Mouse (Mus musculus) MEL (cell line): ENCODE measurements at regions not wholly inside any gene's neighbourhood (a gene's known extent, or its start where the extent isn't known, plus 50 kb on each side); places are given as distances from the start of the nearest gene placed in this dataset.

Experiments
- DNase-seq: peaks from one replicate; pipeline ENCODE4 v3.0.0; 2011; ENCODE audit warnings: low read depth, low spot score
- H3K27ac ChIP-seq: 2 replicates; pipeline ENCODE4 v1.5.1; 2012; ENCODE audit warnings: low read depth, mild to moderate bottlenecking, control low read depth, low read length, moderate library complexity; ENCODE audit not compliant: control insufficient read depth
- H3K27me3 ChIP-seq, 2 experiments: fragments of 150-350 bp in 1 of 2; sonication (generic) in 1 of 2; 2 replicates each; pipeline ENCODE4 v1.6.1; 2012; ENCODE audit warnings: low read length in 2 of 2, mild to moderate bottlenecking in 2 of 2, improper control_type of control experiment in 1 of 2, moderate library complexity in 1 of 2; ENCODE audit not compliant: insufficient read depth in 2 of 2, control insufficient read depth in 1 of 2
- H3K36me3 ChIP-seq, 2 experiments: 2 replicates each; pipeline ENCODE4 v1.6.1; 2012 to 2014; ENCODE audit warnings: low read length in 2 of 2, improper control_type of control experiment in 1 of 2, inconsistent platforms in 1 of 2, mild to moderate bottlenecking in 1 of 2; ENCODE audit not compliant: insufficient read depth in 2 of 2, control insufficient read depth in 1 of 2
- H3K4me1 ChIP-seq, 2 experiments: fragments of 150-350 bp in 1 of 2; sonication (generic) in 1 of 2; 2 replicates each; pipeline ENCODE4 v1.6.1; 2012; ENCODE audit warnings: low read length in 2 of 2, improper control_type of control experiment in 1 of 2, mild to moderate bottlenecking in 1 of 2; ENCODE audit not compliant: insufficient read depth in 2 of 2, control insufficient read depth in 1 of 2
- H3K4me3 ChIP-seq, 2 experiments: fragments of 150-350 bp in 1 of 2; sonication (generic) in 1 of 2; 2 replicates each; pipeline ENCODE4 v1.5.1; 2012; ENCODE audit warnings: low read depth in 2 of 2, low read length in 2 of 2, mild to moderate bottlenecking in 2 of 2, moderate library complexity in 2 of 2, control low read depth in 1 of 2, improper control_type of control experiment in 1 of 2; ENCODE audit not compliant: control insufficient read depth in 1 of 2, insufficient read depth in 1 of 2
- H3K79me2 ChIP-seq: 2 replicates; pipeline ENCODE4 v1.6.1; 2012; ENCODE audit warnings: mild to moderate bottlenecking, low read length, moderate library complexity; ENCODE audit not compliant: control insufficient read depth, poor library complexity, insufficient read depth
- H3K9ac ChIP-seq: 2 replicates; pipeline ENCODE4 v1.6.1; 2012; ENCODE audit warnings: low read depth, mild to moderate bottlenecking, control low read depth, low read length, moderate library complexity; ENCODE audit not compliant: control insufficient read depth, poor library complexity, severe bottlenecking
- H3K9me3 ChIP-seq: fragments of 150-350 bp; sonication (generic); replicated peaks from 2 replicates; pipeline ENCODE4 v1.6.1; 2012; ENCODE audit warnings: mild to moderate bottlenecking, low read length, improper control_type of control experiment, moderate library complexity; ENCODE audit not compliant: insufficient read depth
- BHLHE40 ChIP-seq: IDR thresholded peaks from 2 replicates; pipeline ENCODE4 v1.6.1; 2012; ENCODE audit warnings: low read depth, mild to moderate bottlenecking, inconsistent platforms, low read length, improper control_type of control experiment, borderline replicate concordance
- CHD2 ChIP-seq: IDR thresholded peaks from 2 replicates; pipeline ENCODE4 v1.6.1; 2011; ENCODE audit warnings: low read length, improper control_type of control experiment
- CTCF ChIP-seq, 3 experiments: IDR thresholded peaks in 2 of 3; conservative IDR thresholded peaks in 1 of 3; 2 replicates each; pipeline ENCODE4 v1.5.1; 2011 to 2012; ENCODE audit warnings: low read length in 3 of 3, low read depth in 2 of 3, mild to moderate bottlenecking in 2 of 3, improper control_type of control experiment in 1 of 3, inconsistent platforms in 1 of 3, mixed read lengths in 1 of 3, moderate library complexity in 1 of 3; ENCODE audit not compliant: control insufficient read depth in 1 of 3, insufficient read depth in 1 of 3, poor library complexity in 1 of 3, severe bottlenecking in 1 of 3
- ELF1 ChIP-seq: IDR thresholded peaks from 2 replicates; pipeline ENCODE4 v1.6.1; 2014; ENCODE audit warnings: low read depth, mild to moderate bottlenecking, inconsistent platforms, low read length, improper control_type of control experiment, moderate library complexity
- GABPA ChIP-seq: IDR thresholded peaks from 2 replicates; pipeline ENCODE4 v1.6.1; 2012; ENCODE audit warnings: low read depth, mild to moderate bottlenecking, inconsistent platforms, low read length, improper control_type of control experiment, moderate library complexity
- GATA1 ChIP-seq: IDR thresholded peaks from 2 replicates; pipeline ENCODE4 v1.6.1; 2011; ENCODE audit warnings: low read depth, low read length, improper control_type of control experiment
- KAT2A ChIP-seq: conservative IDR thresholded peaks from 2 replicates; pipeline ENCODE4 v1.6.1; 2012; ENCODE audit warnings: low read depth, low read length, improper control_type of control experiment, inconsistent platforms
- MEF2A ChIP-seq: IDR thresholded peaks from 2 replicates; pipeline ENCODE4 v1.6.1; 2014; ENCODE audit warnings: low read depth, mild to moderate bottlenecking, inconsistent platforms, low read length, improper control_type of control experiment; ENCODE audit not compliant: poor library complexity, insufficient replicate concordance, severe bottlenecking; ENCODE audit errors: extremely low read depth
- MYB ChIP-seq: IDR thresholded peaks from 2 replicates; pipeline ENCODE4 v1.6.1; 2011; ENCODE audit warnings: mild to moderate bottlenecking, low read depth, low read length, improper control_type of control experiment
- RAD21 ChIP-seq: IDR thresholded peaks from 2 replicates; pipeline ENCODE4 v1.6.1; 2011; ENCODE audit warnings: mild to moderate bottlenecking, low read depth, low read length, improper control_type of control experiment
- TBP ChIP-seq: IDR thresholded peaks from 2 replicates; pipeline ENCODE4 v1.8.0; 2011; ENCODE audit warnings: low read depth, low read length, improper control_type of control experiment
- USF1 ChIP-seq: IDR thresholded peaks from 2 replicates; pipeline ENCODE4 v1.6.1; 2014; ENCODE audit warnings: low read depth, mild to moderate bottlenecking, inconsistent platforms, low read length, improper control_type of control experiment, moderate library complexity
- ZC3H11A ChIP-seq: IDR thresholded peaks from 2 replicates; pipeline ENCODE4 v1.6.1; 2012; ENCODE audit warnings: low read depth, mild to moderate bottlenecking, inconsistent platforms, low read length, improper control_type of control experiment
- ZKSCAN1 ChIP-seq: IDR thresholded peaks from 2 replicates; pipeline ENCODE4 v1.6.1; 2012; ENCODE audit warnings: low read depth, mild to moderate bottlenecking, inconsistent platforms, low read length, improper control_type of control experiment, moderate library complexity

- H3K4me3 ChIP-seq: no peak overlapping the region
- no peak for TF ChIP-seq CHD2
- TF ChIP-seq RAD21: no peak
- no peak for TF ChIP-seq MYB
- no peak for TF ChIP-seq KAT2A
- no peak for TF ChIP-seq BHLHE40
- no peak for TF ChIP-seq GABPA
- no peak for TF ChIP-seq ELF1
- TF ChIP-seq ZKSCAN1: no peak
- no peak for TF ChIP-seq GATA1
- TF ChIP-seq USF1: no peak
Measured at GRCm38 (mm10) chr16:24277857-24278256, 115.5 kb upstream of the Lpp start.

GRCm38 (mm10) chr16:24262701-24263100 lies 130.6 kb upstream of the Lpp start:
- DNase-seq: no peak

More at GRCm38 (mm10) chr16:24277857-24278256, 115.5 kb upstream of the Lpp start:
- Histone ChIP-seq H3K9ac (no peak overlapping the region), H3K36me3 (no peaks in the 10 kb centered on the region), H3K79me2 (no peaks in the 10 kb centered on the region), H3K4me1 (no peaks in the 10 kb centered on the region), H3K27ac (no peak overlapping the region), H3K9me3 (no peaks in the 10 kb centered on the region), H3K27me3 (no peaks in the 10 kb centered on the region)
- no peak for DNase-seq

GRCm38 (mm10) chr16:24259711-24260230 lies 133.5 kb upstream of the Lpp start:
- DNase-seq: no peak
- no peaks in the 10 kb centered on the region for H3K4me1 ChIP-seq
- H3K36me3 ChIP-seq: no peaks in the 10 kb centered on the region
- H3K4me3 ChIP-seq: no peak overlapping the region
- H3K9me3 ChIP-seq: no peaks in the 10 kb centered on the region
- TF ChIP-seq TBP: no peak
- H3K9ac ChIP-seq: no peak overlapping the region
- H3K27me3 ChIP-seq: no peaks in the 10 kb centered on the region
- no peak overlapping the region for H3K27ac ChIP-seq
- no peaks in the 10 kb centered on the region for H3K79me2 ChIP-seq

More at GRCm38 (mm10) chr16:24262701-24263100, 130.6 kb upstream of the Lpp start:
- Histone ChIP-seq H3K4me1 (no peaks in the 10 kb centered on the region), H3K9me3 (no peaks in the 10 kb centered on the region), H3K36me3 (no peaks in the 10 kb centered on the region), H3K79me2 (no peaks in the 10 kb centered on the region), H3K27ac (no peak overlapping the region), H3K27me3 (no peaks in the 10 kb centered on the region), H3K4me3 (no peak overlapping the region), H3K9ac (no peak overlapping the region)
- TF ChIP-seq ZC3H11A (no peak), CTCF (IDR thresholded peaks at IDR 0.05 in 2 of 3, conservative IDR thresholded peaks at IDR 0.05 in 1 of 3; ENCODE audit: control insufficient read depth in 1 of 3, insufficient read depth in 1 of 3, low read depth in 2 of 3, low read length in 3 of 3, poor library complexity in 1 of 3, severe bottlenecking in 1 of 3) (no peak), MEF2A (no peak)
